Mouse (Mus musculus) embryonic fibroblast, embryonic 13.5 days (primary cell): ENCODE measurements around the gene Mettl26. TPM values are rescaled to one million over a fixed set of nuclear protein-coding genes. Genes with fewer than 3 reads are reported as not detected.

Source experiments
- H3K27ac ChIP-seq: 2 replicates; pipeline ENCODE4 v1.5.1; 2012; ENCODE audit warnings: low read length, control low read depth, inconsistent platforms; ENCODE audit not compliant: insufficient read depth
- H3K4me1 ChIP-seq: 2 replicates; pipeline ENCODE4 v1.6.1; 2011; ENCODE audit warnings: low read length; ENCODE audit not compliant: control insufficient read depth, insufficient read depth
- H3K4me3 ChIP-seq: 2 replicates; pipeline ENCODE4 v1.5.1; 2011; ENCODE audit warnings: mild to moderate bottlenecking, control low read depth, low read length; ENCODE audit not compliant: insufficient read depth
- CTCF ChIP-seq: IDR thresholded peaks from 2 replicates; pipeline ENCODE4 v1.5.1; 2011; ENCODE audit warnings: mild to moderate bottlenecking, control low read depth, low read length, moderate library complexity, borderline replicate concordance; ENCODE audit not compliant: insufficient read depth
- POLR2A ChIP-seq: IDR thresholded peaks from 2 replicates; pipeline ENCODE4 v1.6.1; 2011; ENCODE audit warnings: low read depth, mild to moderate bottlenecking, control low read depth, low read length, moderate library complexity
- polyA plus RNA-seq: library from polyadenylated mRNA; stranded (reverse); fragments of >200 nt; gene quantifications from 2 replicates; pipeline ENCODE4 v1.2.4, GENCODE M21; 2011; ENCODE audit warnings: low read depth; ENCODE audit not compliant: missing spikeins, insufficient read length

Gene Mettl26
- polyA plus RNA-seq, 1 experiment: 14.4 TPM

DNA sequence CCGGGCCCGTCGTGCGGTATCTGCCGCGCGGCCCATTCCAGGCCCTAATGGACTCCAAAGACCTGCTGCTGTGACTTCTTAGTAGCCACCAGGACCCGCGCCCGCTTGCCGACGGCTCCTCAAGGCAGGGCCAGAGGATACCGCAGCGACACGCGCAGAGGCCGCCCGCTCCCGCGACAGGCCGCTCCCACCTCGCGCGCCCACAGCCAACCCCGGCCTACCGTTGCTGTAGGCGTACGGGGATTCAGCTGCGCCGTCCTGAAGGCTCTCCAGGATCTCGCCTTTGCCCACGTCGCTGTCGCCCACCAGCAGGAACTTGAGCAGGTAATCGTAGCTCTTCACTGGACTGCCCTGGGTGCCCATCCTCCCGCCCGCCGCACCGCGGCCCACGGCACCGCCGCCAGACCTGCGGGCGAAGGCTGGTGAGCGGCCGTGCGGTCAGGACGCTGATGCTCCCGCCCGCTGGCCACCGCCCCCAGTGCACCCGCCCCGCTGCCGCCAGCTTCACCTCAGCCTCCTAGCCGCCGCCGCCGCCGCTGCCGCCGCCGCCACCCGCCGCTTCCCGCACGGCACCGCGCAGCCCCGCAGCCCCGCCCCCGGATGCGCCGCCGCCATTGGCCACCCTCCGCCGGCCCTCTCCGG is 44.4 kb downstream of the Mettl26 start, which contains the start of gene Rab40c:
Gene Rab40c (minus strand): TSS at position 584 of the 642 bp plus-strand sequence.
- H3K27ac ChIP-seq: peak within 1 kb of the TSS; percentile 89
- peaks cover 13% of the 10 kb centered on the region for H3K4me1 ChIP-seq
- TF ChIP-seq POLR2A (no peak; the same call in 1 of the 2 replicates), CTCF (no peak)
- peak within 1 kb of the TSS; percentile 72 for H3K4me3 ChIP-seq

DNA sequence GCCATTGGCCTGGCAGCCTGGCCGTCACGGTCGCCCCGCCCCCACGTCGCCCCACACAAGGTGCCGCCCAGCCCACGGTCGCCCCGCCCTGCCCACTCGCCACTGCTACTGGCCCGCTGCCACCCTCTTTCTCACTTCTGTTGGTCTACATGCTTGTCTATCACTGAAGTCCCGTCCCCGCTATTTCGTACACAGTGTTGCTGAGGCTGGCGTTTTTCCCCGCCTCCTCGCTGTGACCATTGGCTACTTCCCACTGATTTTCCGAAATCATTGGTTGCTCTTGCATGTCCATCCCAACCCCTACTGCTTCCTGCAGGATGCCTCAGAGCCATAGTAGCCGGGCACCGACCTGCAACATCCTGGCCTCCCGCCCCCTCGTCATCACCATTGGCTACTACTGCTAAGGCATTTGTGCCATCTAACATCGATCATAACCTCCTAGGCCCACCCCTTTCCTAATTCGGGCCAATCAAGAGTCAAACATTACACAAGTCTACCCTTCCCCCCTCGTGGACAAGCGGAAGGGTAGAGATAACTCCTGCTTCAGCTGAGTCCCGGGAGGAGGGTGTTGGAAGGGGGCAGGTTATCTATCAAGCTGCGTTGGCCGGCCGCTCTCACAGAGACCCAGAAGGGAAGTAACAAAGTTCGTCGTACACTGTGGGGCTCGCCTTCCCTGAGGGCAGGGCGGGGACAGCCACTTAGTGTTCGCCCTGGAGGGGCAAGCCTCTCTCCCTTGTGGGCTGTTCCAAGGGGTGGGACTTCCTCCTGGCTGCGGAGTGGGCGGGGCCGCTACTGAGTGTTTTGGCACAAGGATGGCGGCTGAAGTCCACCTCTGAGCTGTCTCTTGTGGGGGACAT is 45.1 kb downstream of the Mettl26 start:
- peak overlapping the region; percentile 89 for H3K27ac ChIP-seq
- peak overlapping the region; percentile 63 for H3K4me3 ChIP-seq
- TF ChIP-seq POLR2A (peak; percentile 77; the same call in 1 of the 2 replicates), CTCF (no peak)
- peaks cover 13% of the 10 kb centered on the region for H3K4me1 ChIP-seq

DNA sequence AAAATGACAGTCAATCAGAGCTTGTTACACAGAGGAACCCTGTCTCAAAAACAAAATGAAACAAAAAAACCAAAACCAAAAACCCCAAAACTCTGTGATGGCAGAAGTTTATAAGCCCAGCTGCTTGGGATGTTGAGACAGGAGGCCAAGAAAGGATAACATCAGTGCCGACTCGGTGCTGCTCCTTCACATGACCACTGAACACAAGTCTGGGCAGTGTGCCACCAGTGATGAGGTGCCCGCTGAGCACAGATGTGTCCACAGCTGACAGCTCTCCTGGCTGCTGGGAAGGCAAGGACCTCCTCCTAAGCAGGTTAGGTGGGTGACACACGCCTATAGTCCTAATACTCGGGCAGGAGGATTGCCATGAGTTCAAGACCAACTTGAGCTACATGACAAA is 47.2 kb downstream of the Mettl26 start:
- no peak for TF ChIP-seq POLR2A
- Histone ChIP-seq H3K27ac (no peak overlapping the region), H3K4me1 (peaks cover 12% of the 10 kb centered on the region), H3K4me3 (no peak overlapping the region)

DNA sequence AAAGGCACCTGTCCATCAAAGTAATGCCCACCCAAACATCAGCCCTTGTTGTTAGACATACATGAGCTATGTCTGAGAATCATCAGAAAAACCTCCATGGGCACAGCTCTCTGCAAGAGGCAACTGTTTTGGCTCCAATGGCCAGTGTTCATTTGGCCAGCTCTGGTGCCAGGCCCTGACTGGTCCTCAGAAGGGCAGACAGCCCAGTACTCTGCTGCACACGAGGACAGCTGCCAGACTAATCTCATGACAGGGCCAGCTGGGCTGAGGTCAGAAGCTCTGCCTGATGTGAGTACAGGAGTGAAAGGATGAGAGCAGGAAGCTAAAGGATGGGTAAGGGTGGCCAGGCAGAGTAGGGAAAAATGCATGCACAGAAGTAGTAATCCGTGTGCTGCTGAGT is 50.5 kb downstream of the Mettl26 start:
- no peak for TF ChIP-seq CTCF
- Histone ChIP-seq H3K4me1 (peaks cover 3% of the 10 kb centered on the region; the same call in 1 of the 2 replicates), H3K4me3 (no peak overlapping the region), H3K27ac (no peak overlapping the region)

Other genes with a start within 250 kb of the Mettl26 start
- not detected in 2 replicates for gene Gng13, start 157.9 kb upstream of the Mettl26 start, polyA plus RNA-seq
- gene Chtf18, start 147.7 kb upstream of the Mettl26 start, polyA plus RNA-seq: 9.0 and 10.7 TPM in 2 replicates
- 10.0 and 13.0 TPM in 2 replicates for gene Rpusd1, start 147.4 kb upstream of the Mettl26 start, polyA plus RNA-seq
- gene Mslnl, start 139.0 kb upstream of the Mettl26 start, polyA plus RNA-seq: not detected in 2 replicates
- 2.3 and 3.3 TPM in 2 replicates for gene Msln, start 120.7 kb upstream of the Mettl26 start, polyA plus RNA-seq
- 14.6 and 20.3 TPM in 2 replicates for gene Narfl, start 101.3 kb upstream of the Mettl26 start, polyA plus RNA-seq
- gene Haghl, start 89.4 kb upstream of the Mettl26 start, polyA plus RNA-seq: 18.1 and 23.8 TPM in 2 replicates
- gene Ccdc78, start 88.5 kb upstream of the Mettl26 start, polyA plus RNA-seq: not detected in 2 replicates
- gene Fam173a, start 82.2 kb upstream of the Mettl26 start, polyA plus RNA-seq: 25.4 and 26.4 TPM in 2 replicates
- gene AC134908.4, start 79.4 kb upstream of the Mettl26 start, polyA plus RNA-seq: 2.0 TPM in 1 of 2 replicates, not detected in the other
- gene Metrn, start 77.9 kb upstream of the Mettl26 start, polyA plus RNA-seq: 24.8 and 33.5 TPM in 2 replicates
- 4.1 and 4.7 TPM in 2 replicates for gene Fbxl16, start 66.0 kb upstream of the Mettl26 start, polyA plus RNA-seq
- gene Wdr24, start 51.4 kb upstream of the Mettl26 start, polyA plus RNA-seq: 13.0 and 14.5 TPM in 2 replicates
- 24.4 and 27.9 TPM in 2 replicates for gene Jmjd8, start 46.2 kb upstream of the Mettl26 start, polyA plus RNA-seq
- gene Stub1, start 41.7 kb upstream of the Mettl26 start, polyA plus RNA-seq: 115 and 118 TPM in 2 replicates
- gene Rhbdl1, start 37.8 kb upstream of the Mettl26 start, polyA plus RNA-seq: 1.8 and 2.1 TPM in 2 replicates
- gene Gm20683, start 33.3 kb upstream of the Mettl26 start, polyA plus RNA-seq: 0.63 TPM in 1 of 2 replicates, not detected in the other
- gene Rhot2, start 30.2 kb upstream of the Mettl26 start, polyA plus RNA-seq: 21.0 and 29.7 TPM in 2 replicates
- gene Wdr90, start 13.6 kb upstream of the Mettl26 start, polyA plus RNA-seq: 5.9 and 11.4 TPM in 2 replicates
- 7.1 and 9.8 TPM in 2 replicates for gene Mcrip2, start 6.3 kb upstream of the Mettl26 start, polyA plus RNA-seq
- 0.38 and 0.83 TPM in 2 replicates for gene Wfikkn1, start 5.8 kb downstream of the Mettl26 start, polyA plus RNA-seq
- gene Rab40c, start 44.7 kb downstream of the Mettl26 start, polyA plus RNA-seq: 21.5 and 23.9 TPM in 2 replicates
- 47.8 and 48.0 TPM in 2 replicates for gene Pigq, start 69.9 kb downstream of the Mettl26 start, polyA plus RNA-seq
- gene Nhlrc4, start 69.9 kb downstream of the Mettl26 start, polyA plus RNA-seq: not detected in 2 replicates
- not detected in 2 replicates for gene A930017K11Rik, start 77.5 kb downstream of the Mettl26 start, polyA plus RNA-seq
- gene Capn15, start 110.7 kb downstream of the Mettl26 start, polyA plus RNA-seq: 10.1 and 10.9 TPM in 2 replicates
- 20.7 and 22.6 TPM in 2 replicates for gene Rab11fip3, start 194.5 kb downstream of the Mettl26 start, polyA plus RNA-seq
- gene Decr2, start 215.3 kb downstream of the Mettl26 start, polyA plus RNA-seq: 28.2 and 30.9 TPM in 2 replicates
- 47.9 and 50.4 TPM in 2 replicates for gene Nme4, start 220.5 kb downstream of the Mettl26 start, polyA plus RNA-seq
- gene Tmem8, start 238.2 kb downstream of the Mettl26 start, polyA plus RNA-seq: 0.48 and 1.0 TPM in 2 replicates
- gene Mrpl28, start 248.4 kb downstream of the Mettl26 start, polyA plus RNA-seq: 38.7 and 41.0 TPM in 2 replicates